Mouse (Mus musculus): Measurements from ENCODE around the gene Ccdc169.

GRCm38 (mm10) chr3:55191668-55192067, 54.5 kb downstream of the Ccdc169 start:
- TF ChIP-seq CTCF (IDR thresholded peaks at IDR 0.05; ENCODE audit: control insufficient read depth, insufficient read depth, insufficient read length), result no peak
- TF ChIP-seq USF1 (IDR thresholded peaks at IDR 0.05; ENCODE audit: low read depth), result no peak

Measured in C2C12 (cell line).